Mouse (Mus musculus) hindbrain, embryonic 10.5 days (tissue): Measurements from ENCODE around the gene Fgf5. TPM values are rescaled to one million over a fixed set of nuclear protein-coding genes. Genes with fewer than 3 reads are reported as not detected.
A peak's percentile ranks its signal among the peaks of the same experiment; 100 is the strongest.

Experiments used
- DNase-seq: peaks from one replicate; pipeline ENCODE4 v3.0.0-alpha.2; 2017; ENCODE audit warnings: low spot score
- H3K27ac ChIP-seq: fragments of 300-500 bp; sonication (generic); 2 replicates; pipeline ENCODE4 v1.5.1; 2016; ENCODE audit warnings: mild to moderate bottlenecking, moderate library complexity
- H3K27me3 ChIP-seq: fragments of 300-500 bp; sonication (generic); 2 replicates; pipeline ENCODE4 v1.6.1; 2016; ENCODE audit warnings: mild to moderate bottlenecking; ENCODE audit not compliant: poor library complexity, insufficient read depth, severe bottlenecking
- H3K36me3 ChIP-seq: fragments of 300-500 bp; sonication (generic); 2 replicates; pipeline ENCODE4 v1.6.1; 2016; ENCODE audit warnings: mild to moderate bottlenecking, moderate library complexity
- H3K4me1 ChIP-seq: fragments of 300-500 bp; sonication (generic); replicated peaks from 2 replicates; pipeline ENCODE4 v1.6.1; 2016; ENCODE audit warnings: mild to moderate bottlenecking
- H3K4me3 ChIP-seq: fragments of 300-500 bp; sonication (generic); 2 replicates; pipeline ENCODE4 v1.5.1; 2016; ENCODE audit warnings: mild to moderate bottlenecking, moderate library complexity
- H3K9me3 ChIP-seq: fragments of 300-500 bp; sonication (generic); 2 replicates; pipeline ENCODE4 v1.6.1; 2016; ENCODE audit warnings: mild to moderate bottlenecking, moderate library complexity
- WGBS: fragments of 180-500 bp; shearing (Covaris S2); methylation state at CpG from one replicate; pipeline ENCODE4 v1.1.7; 2016; 5-methylcytosine and 5-hydroxymethylcytosine counted together
- polyA plus RNA-seq: library from polyadenylated mRNA; unstranded; fragments of >200 nt; fragmentation: Nextera tagmentation; extraction: Ambion mirVana; gene quantifications from 2 replicates; pipeline ENCODE4 v1.2.1, GENCODE M21; 2016

The Fgf5 gene
- polyA plus RNA-seq = 0.29 and 0.31 TPM in 2 replicates

- peaks cover 24% of the 10 kb centered on the region for H3K4me1 ChIP-seq
- no peaks in the 10 kb centered on the region for H3K36me3 ChIP-seq
- peaks cover 93% of the 10 kb centered on the region for H3K27me3 ChIP-seq
- H3K9me3 ChIP-seq = no peaks in the 10 kb centered on the region
- peak; percentile 66 for DNase-seq
- peak within 1 kb of the TSS; percentile 79 for H3K27ac ChIP-seq
- under 1% methylated on average over 80 of the region's 80 CpGs for WGBS
- peak within 1 kb of the TSS; percentile 71 for H3K4me3 ChIP-seq
Measured at GRCm38 (mm10) chr5:98253838-98254821, at the start of gene Fgf5. Gene Fgf5 (plus strand): TSS chr5:98254184.

- Histone ChIP-seq H3K9me3 (0 out of 2 replicates have a peak, but pooled peaks cover 2% of the 10 kb centered on the region), H3K27ac (no peak overlapping the region), H3K4me3 (no peak overlapping the region), H3K4me1 (no peaks in the 10 kb centered on the region), H3K36me3 (no peaks in the 10 kb centered on the region), H3K27me3 (no peaks in the 10 kb centered on the region)
- WGBS = 67% methylated on average over 4 of the region's 4 CpGs
- no peak for DNase-seq
Measured at GRCm38 (mm10) chr5:98212501-98212900, 41.5 kb upstream of the Fgf5 start.

GRCm38 (mm10) chr5:98221956-98222355, 32.0 kb upstream of the Fgf5 start:
- Histone ChIP-seq H3K36me3 (no peaks in the 10 kb centered on the region), H3K4me1 (no peaks in the 10 kb centered on the region), H3K4me3 (no peak overlapping the region), H3K9me3 (no peaks in the 10 kb centered on the region), H3K27me3 (no peaks in the 10 kb centered on the region), H3K27ac (no peak overlapping the region)
- DNase-seq = no peak
- 82% methylated on average over 4 of the region's 4 CpGs for WGBS

- Histone ChIP-seq H3K36me3 (no peaks in the 10 kb centered on the region), H3K4me3 (no peak overlapping the region), H3K4me1 (no peaks in the 10 kb centered on the region), H3K9me3 (no peaks in the 10 kb centered on the region), H3K27me3 (no peaks in the 10 kb centered on the region), H3K27ac (no peak overlapping the region)
- WGBS = 75% methylated on average over 2 of the region's 2 CpGs
- DNase-seq = no peak
Measured at GRCm38 (mm10) chr5:98226710-98227109, 27.3 kb upstream of the Fgf5 start.

GRCm38 (mm10) chr5:98229456-98229855, 24.5 kb upstream of the Fgf5 start:
- Histone ChIP-seq H3K27me3 (no peaks in the 10 kb centered on the region), H3K36me3 (no peaks in the 10 kb centered on the region), H3K4me3 (no peak overlapping the region), H3K4me1 (no peaks in the 10 kb centered on the region), H3K9me3 (no peaks in the 10 kb centered on the region), H3K27ac (no peak overlapping the region)
- DNase-seq = no peak
- WGBS = 83% methylated on average over 6 of the region's 6 CpGs

- Histone ChIP-seq H3K27me3 (no peaks in the 10 kb centered on the region), H3K27ac (no peak overlapping the region), H3K4me3 (no peak overlapping the region), H3K9me3 (no peaks in the 10 kb centered on the region), H3K4me1 (no peaks in the 10 kb centered on the region), H3K36me3 (no peaks in the 10 kb centered on the region)
- WGBS = 85% methylated on average over 6 of the region's 6 CpGs
- no peak for DNase-seq
Measured at GRCm38 (mm10) chr5:98238466-98238865, 15.5 kb upstream of the Fgf5 start.

- Histone ChIP-seq H3K36me3 (no peaks in the 10 kb centered on the region), H3K27ac (no peak overlapping the region), H3K4me3 (no peak overlapping the region), H3K9me3 (no peaks in the 10 kb centered on the region), H3K27me3 (no peaks in the 10 kb centered on the region), H3K4me1 (no peaks in the 10 kb centered on the region)
- DNase-seq = no peak
- WGBS = 95% methylated on average over 12 of the region's 12 CpGs
Measured at GRCm38 (mm10) chr5:98241322-98241829, 12.6 kb upstream of the Fgf5 start.

GRCm38 (mm10) chr5:98245303-98245702, 8.7 kb upstream of the Fgf5 start:
- Histone ChIP-seq H3K27ac (no peak overlapping the region), H3K36me3 (no peaks in the 10 kb centered on the region), H3K27me3 (peaks cover 12% of the 10 kb centered on the region; the same call in 1 of the 2 replicates), H3K4me3 (no peak overlapping the region), H3K4me1 (no peaks in the 10 kb centered on the region), H3K9me3 (no peaks in the 10 kb centered on the region)
- no peak for DNase-seq
- WGBS = 76% methylated on average over 8 of the region's 8 CpGs

- peaks cover 19% of the 10 kb centered on the region for H3K27me3 ChIP-seq
- H3K4me1 ChIP-seq = no peaks in the 10 kb centered on the region
- no peak overlapping the region for H3K27ac ChIP-seq
- H3K4me3 ChIP-seq = no peak overlapping the region
- WGBS = 35% methylated on average over 4 of the region's 4 CpGs
- H3K9me3 ChIP-seq = no peaks in the 10 kb centered on the region
- no peaks in the 10 kb centered on the region for H3K36me3 ChIP-seq
- DNase-seq = no peak
Measured at GRCm38 (mm10) chr5:98245976-98246375, 8.0 kb upstream of the Fgf5 start.

- no peak for DNase-seq
- no peak overlapping the region for H3K4me3 ChIP-seq
- H3K4me1 ChIP-seq = no peaks in the 10 kb centered on the region
- H3K36me3 ChIP-seq = no peaks in the 10 kb centered on the region
- no peaks in the 10 kb centered on the region for H3K9me3 ChIP-seq
- whole genome bisulfite sequencing = 75% methylated on average over 7 of the region's 7 CpGs
- peaks cover 27% of the 10 kb centered on the region for H3K27me3 ChIP-seq
- H3K27ac ChIP-seq = no peak overlapping the region
Measured at GRCm38 (mm10) chr5:98246826-98247225, 7.2 kb upstream of the Fgf5 start.

- H3K27ac ChIP-seq = no peak overlapping the region
- no peak overlapping the region for H3K4me3 ChIP-seq
- H3K36me3 ChIP-seq = no peaks in the 10 kb centered on the region
- no peak for DNase-seq
- no peaks in the 10 kb centered on the region for H3K9me3 ChIP-seq
- peaks cover 34% of the 10 kb centered on the region for H3K27me3 ChIP-seq
- H3K4me1 ChIP-seq = no peaks in the 10 kb centered on the region
- 64% methylated on average over 2 of the region's 2 CpGs for WGBS
Measured at GRCm38 (mm10) chr5:98247516-98247915, 6.5 kb upstream of the Fgf5 start.

- H3K27me3 ChIP-seq = peaks cover 84% of the 10 kb centered on the region
- peak; percentile 35 for DNase-seq
- no peak overlapping the region; the same call in 1 of the 2 replicates for H3K4me3 ChIP-seq
- WGBS = 19% methylated on average over 6 of the region's 6 CpGs
- peaks cover 24% of the 10 kb centered on the region for H3K4me1 ChIP-seq
- H3K9me3 ChIP-seq = no peaks in the 10 kb centered on the region
- no peaks in the 10 kb centered on the region for H3K36me3 ChIP-seq
- no peak overlapping the region for H3K27ac ChIP-seq
Measured at GRCm38 (mm10) chr5:98253147-98253546, 837 bp upstream of the Fgf5 start.

GRCm38 (mm10) chr5:98255176-98255575, 1.2 kb downstream of the Fgf5 start:
- no peaks in the 10 kb centered on the region for H3K9me3 ChIP-seq
- 2% methylated on average over 12 of the region's 12 CpGs for whole genome bisulfite sequencing
- H3K36me3 ChIP-seq = no peaks in the 10 kb centered on the region
- no peak for DNase-seq
- H3K27ac ChIP-seq = no peak overlapping the region
- peaks cover 24% of the 10 kb centered on the region for H3K4me1 ChIP-seq
- no peak overlapping the region for H3K4me3 ChIP-seq
- H3K27me3 ChIP-seq = peaks cover 86% of the 10 kb centered on the region
